In genomic region chr14:28972620-28973019, GRCm38 (mm10) we compare ENCODE assay signal across 29 mouse cellular contexts. TPM values are rescaled to one million over a fixed set of nuclear protein-coding genes. Genes with fewer than 3 reads are reported as not detected.
A peak's percentile ranks its signal among the peaks of the same experiment; 100 is the strongest.
DNase-seq lines count a peak whose midpoint lies in the region; ATAC-seq lines count a peak whose summit lies in the region.
"Had no signal": no experiment of that assay in that cellular context is flagged by ENCODE, and none has a peak within 500 bp of the region (broad histone marks: within the 10 kb centered on the region; RNA-seq: fewer than 3 reads in every experiment).

No protein-coding gene starts in this region.

- peaks cover 3% of the 10 kb centered on the region for H3K27me3 ChIP-seq in forebrain, embryonic 12.5 days
- H3K27me3 ChIP-seq in forebrain, embryonic 16.5 days (replicated peaks; ENCODE audit: control insufficient read depth, insufficient read depth, low read length), result no peaks in the 10 kb centered on the region
- H3K27me3 ChIP-seq in midbrain, embryonic 14.5 days (ENCODE audit: control insufficient read depth, insufficient read depth, low read length), result no peaks in the 10 kb centered on the region
- H3K27me3 ChIP-seq in midbrain, embryonic 16.5 days (ENCODE audit: control insufficient read depth, insufficient read depth, low read depth, low read length), result no peaks in the 10 kb centered on the region
- no peaks in the 10 kb centered on the region for H3K27me3 ChIP-seq in limb, embryonic 10.5 days (ENCODE audit: low read depth, poor library complexity, severe bottlenecking)
- H3K27me3 ChIP-seq: CH12.LX; forebrain, embryonic 13.5 days; heart, embryonic 13.5 days; megakaryocyte, embryonic 14.5 days; neural tube, embryonic 12.5 days; Patski had no signal

- no peak overlapping the region for H3K4me3 ChIP-seq in forebrain, embryonic 12.5 days (replicated peaks)
- H3K4me3 ChIP-seq in forebrain, embryonic 16.5 days (replicated peaks; ENCODE audit: low read length), result no peak overlapping the region
- H3K4me3 ChIP-seq in midbrain, embryonic 14.5 days (replicated peaks; ENCODE audit: low read depth, low read length), result no peak overlapping the region
- H3K4me3 ChIP-seq in midbrain, embryonic 16.5 days (ENCODE audit: low read depth, low read length), result no peak overlapping the region
- H3K4me3 ChIP-seq in limb, embryonic 10.5 days, result 0 out of 2 replicates have a peak overlapping the region, but pooled peaks have one; percentile 6
- H3K4me3 ChIP-seq: forebrain, embryonic 13.5 days; heart, adult 2 months; heart, embryonic 13.5 days; hindbrain, embryonic 12.5 days; megakaryocyte, embryonic 14.5 days; midbrain, embryonic 13.5 days; neural tube, embryonic 12.5 days had no signal

- DNase-seq in midbrain, embryonic 14.5 days, result peak; percentile 9
- peak; percentile 72 for DNase-seq in limb, embryonic 10.5 days (ENCODE audit: low spot score)
- DNase-seq in heart, postnatal 14 days, result no peak
- no peak for DNase-seq in left cerebral cortex, adult 9 months (ENCODE audit: low spot score in 2 of 2)
- DNase-seq: adrenal gland, adult 2 months; B cell, adult 2 months; cerebellum, adult 8-10 months; cerebellum, postnatal 36 days; gastrocnemius, postnatal 25 days; heart, adult 2 months; left cerebral cortex, postnatal 4 days; lung, embryonic 14.5 days; right cerebral cortex, postnatal 14 days had no signal

- no peak overlapping the region for H3K27ac ChIP-seq in forebrain, embryonic 12.5 days
- H3K27ac ChIP-seq in forebrain, embryonic 16.5 days (ENCODE audit: low read length), result no peak overlapping the region
- no peak overlapping the region for H3K27ac ChIP-seq in midbrain, embryonic 14.5 days (replicated peaks; ENCODE audit: low read depth, low read length)
- H3K27ac ChIP-seq in midbrain, embryonic 16.5 days (ENCODE audit: low read length), result no peak overlapping the region
- H3K27ac ChIP-seq in limb, embryonic 10.5 days, result peak overlapping the region; percentile 86
- H3K27ac ChIP-seq: forebrain, embryonic 13.5 days; heart, adult 2 months; heart, embryonic 13.5 days; hindbrain, embryonic 12.5 days; kidney, postnatal 0 days; liver, embryonic 14.5 days; midbrain, embryonic 13.5 days; neural tube, embryonic 12.5 days had no signal

- intact Hi-C loops in heart, postnatal 14 days (cut with DNase I), result no loop called here

- no peak overlapping the region for H3K9ac ChIP-seq in forebrain, embryonic 12.5 days
- no peak overlapping the region for H3K9ac ChIP-seq in forebrain, embryonic 16.5 days (replicated peaks; ENCODE audit: low read depth, low read length)
- H3K9ac ChIP-seq in midbrain, embryonic 14.5 days (replicated peaks; ENCODE audit: low read length), result no peak overlapping the region
- no peak overlapping the region for H3K9ac ChIP-seq in midbrain, embryonic 16.5 days (ENCODE audit: low read depth, low read length)
- H3K9ac ChIP-seq: forebrain, embryonic 13.5 days; heart, embryonic 13.5 days; hindbrain, embryonic 12.5 days; liver, embryonic 14.5 days; lung, embryonic 14.5 days; midbrain, embryonic 13.5 days; neural tube, embryonic 12.5 days had no signal

- ATAC-seq in forebrain, embryonic 12.5 days (ENCODE audit: low FRiP score), result no peak
- ATAC-seq in forebrain, embryonic 16.5 days, result no peak
- no peak for ATAC-seq in midbrain, embryonic 14.5 days (ENCODE audit: low FRiP score, low TSS enrichment)
- ATAC-seq in midbrain, embryonic 16.5 days, result no peak
- ATAC-seq: forebrain, embryonic 13.5 days; midbrain, embryonic 13.5 days; Patski had no signal

- no peaks in the 10 kb centered on the region for H3K9me3 ChIP-seq in forebrain, embryonic 12.5 days
- no peaks in the 10 kb centered on the region for H3K9me3 ChIP-seq in forebrain, embryonic 16.5 days (ENCODE audit: control insufficient read depth, low read length)
- H3K9me3 ChIP-seq in midbrain, embryonic 14.5 days (ENCODE audit: control insufficient read depth, low read length), result no peaks in the 10 kb centered on the region
- no peaks in the 10 kb centered on the region for H3K9me3 ChIP-seq in midbrain, embryonic 16.5 days (replicated peaks; ENCODE audit: control insufficient read depth, low read length, poor library complexity, severe bottlenecking)
- no peaks in the 10 kb centered on the region for H3K9me3 ChIP-seq in limb, embryonic 10.5 days (replicated peaks)
- H3K9me3 ChIP-seq: forebrain, embryonic 13.5 days; heart, embryonic 13.5 days; hindbrain, embryonic 12.5 days; midbrain, embryonic 13.5 days; neural tube, embryonic 12.5 days had no signal

- peaks cover 12% of the 10 kb centered on the region for H3K4me1 ChIP-seq in forebrain, embryonic 12.5 days
- H3K4me1 ChIP-seq in forebrain, embryonic 16.5 days (replicated peaks; ENCODE audit: control insufficient read depth, insufficient read depth, low read length), result no peaks in the 10 kb centered on the region
- no peaks in the 10 kb centered on the region for H3K4me1 ChIP-seq in midbrain, embryonic 14.5 days (ENCODE audit: control insufficient read depth, insufficient read depth, low read length)
- H3K4me1 ChIP-seq in midbrain, embryonic 16.5 days (ENCODE audit: control insufficient read depth, insufficient read depth, low read length), result peaks cover 2% of the 10 kb centered on the region; the same call in 1 of the 2 replicates
- H3K4me1 ChIP-seq in limb, embryonic 10.5 days, result peaks cover 43% of the 10 kb centered on the region
- H3K4me1 ChIP-seq: heart, embryonic 13.5 days; hindbrain, embryonic 12.5 days; megakaryocyte, embryonic 14.5 days; neural tube, embryonic 12.5 days had no signal

- WGBS in forebrain, embryonic 12.5 days, result 12% methylated on average over 5 of the region's 5 CpGs
- WGBS in forebrain, embryonic 16.5 days, result 5% methylated on average over 5 of the region's 5 CpGs
- 28% methylated on average over 5 of the region's 5 CpGs for WGBS in midbrain, embryonic 14.5 days
- WGBS in midbrain, embryonic 16.5 days, result 27% methylated on average over 5 of the region's 5 CpGs
- 16% methylated on average over 5 of the region's 5 CpGs for WGBS in limb, embryonic 10.5 days

- no peaks in the 10 kb centered on the region for H3K36me3 ChIP-seq in forebrain, embryonic 12.5 days (replicated peaks)
- no peaks in the 10 kb centered on the region for H3K36me3 ChIP-seq in forebrain, embryonic 16.5 days (ENCODE audit: control insufficient read depth, insufficient read depth)
- no peaks in the 10 kb centered on the region for H3K36me3 ChIP-seq in midbrain, embryonic 14.5 days (ENCODE audit: control insufficient read depth, insufficient read depth, low read length)
- H3K36me3 ChIP-seq in midbrain, embryonic 16.5 days (ENCODE audit: control insufficient read depth, insufficient read depth, low read length), result no peaks in the 10 kb centered on the region
- no peaks in the 10 kb centered on the region for H3K36me3 ChIP-seq in limb, embryonic 10.5 days
- H3K36me3 ChIP-seq: G1E; heart, embryonic 13.5 days; hindbrain, embryonic 12.5 days; midbrain, embryonic 13.5 days; neural tube, embryonic 12.5 days had no signal

- H3K4me2 ChIP-seq in forebrain, embryonic 12.5 days, result 0 out of 2 replicates have a peak overlapping the region, but pooled peaks have one; percentile 10
- H3K4me2 ChIP-seq in forebrain, embryonic 16.5 days (ENCODE audit: low read length), result no peak overlapping the region
- no peak overlapping the region for H3K4me2 ChIP-seq in midbrain, embryonic 14.5 days (ENCODE audit: low read length)
- no peak overlapping the region for H3K4me2 ChIP-seq in midbrain, embryonic 16.5 days (ENCODE audit: low read length)
- H3K4me2 ChIP-seq: forebrain, embryonic 13.5 days; heart, embryonic 13.5 days; hindbrain, embryonic 12.5 days; lung, embryonic 14.5 days; midbrain, embryonic 13.5 days; neural tube, embryonic 12.5 days had no signal

RNA-seq across cellular contexts. Expression of gene Lrtm1, which starts 45.4 kb away (rescaled TPM):
- polyA plus RNA-seq in forebrain, embryonic 12.5 days (2016; fragmentation: Nextera tagmentation; extraction: Ambion mirVana), result 0.09 and 0.26 TPM in 2 replicates
- 0.07 and 0.33 TPM in 2 replicates for polyA plus RNA-seq in forebrain, embryonic 16.5 days (2015; fragmentation: Nextera tagmentation; extraction: Ambion mirVana)
- 0.29 and 0.50 TPM in 2 replicates for polyA plus RNA-seq in midbrain, embryonic 14.5 days (2014; fragmentation: Nextera tagmentation; extraction: Ambion mirVana)
- polyA plus RNA-seq in midbrain, embryonic 16.5 days (2015; fragmentation: Nextera tagmentation; extraction: Ambion mirVana), result 0.20 and 0.25 TPM in 2 replicates
- polyA plus RNA-seq in limb, embryonic 10.5 days (2016; fragmentation: Nextera tagmentation; extraction: Ambion mirVana), result not detected in 2 replicates
- total RNA-seq in heart, postnatal 14 days (2021), result 100 to 1,000 TPM; 149 to 157 TPM
- total RNA-seq: CH12.LX; left cerebral cortex, adult 18-20 months; left cerebral cortex, postnatal 4 days had no signal
- polyA plus RNA-seq: G1E; Patski; thymus, postnatal 0 days had no signal

Comparison
In these comparisons a context has a peak if more than half of its experiments do, and no peak if none do; other contexts are left out.
1. DNase-seq: peak in midbrain, embryonic 14.5 days (single experiment) and limb, embryonic 10.5 days (single experiment); none in heart, postnatal 14 days (0 of 2) and left cerebral cortex, adult 9 months (0 of 2).